Mouse (Mus musculus) intestine, embryonic 16.5 days (tissue): ENCODE data around the gene Mnat1. TPM values are rescaled to one million over a fixed set of nuclear protein-coding genes. Genes with fewer than 3 reads are reported as not detected.

Experiments
- ATAC-seq: fragments of 200-750 bp; cut with Nextera tagmentation; 2 replicates; pipeline ENCODE4 v1.8.0; 2017; ENCODE audit warnings: moderate TSS enrichment, moderate library complexity
- H3K27ac ChIP-seq: fragments of 300-500 bp; sonication (generic); 2 replicates; pipeline ENCODE4 v1.5.1; 2014; ENCODE audit warnings: mild to moderate bottlenecking, low read length
- H3K27me3 ChIP-seq: fragments of 300-500 bp; sonication (generic); replicated peaks from 2 replicates; pipeline ENCODE4 v1.6.1; 2014; ENCODE audit warnings: low read length, control low read depth, mixed read lengths; ENCODE audit not compliant: control insufficient read depth, insufficient read depth
- H3K36me3 ChIP-seq: fragments of 300-500 bp; sonication (generic); 2 replicates; pipeline ENCODE4 v1.6.1; 2014; ENCODE audit warnings: low read length, control low read depth; ENCODE audit not compliant: control insufficient read depth, insufficient read depth
- H3K4me1 ChIP-seq: fragments of 300-500 bp; sonication (generic); 2 replicates; pipeline ENCODE4 v1.6.1; 2014; ENCODE audit warnings: low read length, control low read depth, mixed read lengths; ENCODE audit not compliant: control insufficient read depth, insufficient read depth
- H3K4me2 ChIP-seq: fragments of 300-500 bp; sonication (generic); 2 replicates; pipeline ENCODE4 v1.6.1; 2014; ENCODE audit warnings: low read depth, low read length, control low read depth
- H3K4me3 ChIP-seq: fragments of 300-500 bp; sonication (generic); 2 replicates; pipeline ENCODE4 v1.5.1; 2014; ENCODE audit warnings: mild to moderate bottlenecking, low read length
- H3K9ac ChIP-seq: fragments of 300-500 bp; sonication (generic); 2 replicates; pipeline ENCODE4 v1.6.1; 2014; ENCODE audit warnings: low read depth, low read length
- H3K9me3 ChIP-seq: fragments of 300-500 bp; sonication (generic); 2 replicates; pipeline ENCODE4 v1.6.1; 2016; ENCODE audit warnings: low read length, control low read depth; ENCODE audit not compliant: control insufficient read depth
- WGBS: fragments of 180-500 bp; shearing (Covaris S2); extraction: QIAGEN DNeasy Blood & Tissue Kit; methylation state at CpG from one replicate; pipeline ENCODE4 v1.1.7; 2014; 5-methylcytosine and 5-hydroxymethylcytosine counted together
- polyA plus RNA-seq: library from polyadenylated mRNA; unstranded; fragments of >200 nt; fragmentation: Nextera tagmentation; extraction: Ambion mirVana; gene quantifications from 2 replicates; pipeline ENCODE4 v1.2.1, GENCODE M21; 2015

Gene Mnat1
- polyA plus RNA-seq, 1 experiment from 2014 or later: 21.1 TPM

GRCm38 (mm10) chr12:73198451-73198850 is 74.9 kb downstream of the Mnat1 start:
- ATAC-seq: no peak
- Histone ChIP-seq H3K36me3 (no peaks in the 10 kb centered on the region), H3K27ac (no peak overlapping the region), H3K4me1 (no peaks in the 10 kb centered on the region), H3K4me3 (no peak overlapping the region), H3K4me2 (no peak overlapping the region), H3K9ac (no peak overlapping the region), H3K27me3 (no peaks in the 10 kb centered on the region), H3K9me3 (no peaks in the 10 kb centered on the region)
- WGBS: 89% methylated on average over 1 of the region's 1 CpGs

- no peak for ATAC-seq
- no peak overlapping the region for H3K27ac ChIP-seq
- no peak overlapping the region for H3K4me2 ChIP-seq
- H3K27me3 ChIP-seq: no peaks in the 10 kb centered on the region
- 51% methylated on average over 7 of the region's 7 CpGs for WGBS
- H3K4me3 ChIP-seq: no peak overlapping the region
- no peaks in the 10 kb centered on the region for H3K9me3 ChIP-seq
- H3K4me1 ChIP-seq: no peaks in the 10 kb centered on the region
- no peak overlapping the region for H3K9ac ChIP-seq
- H3K36me3 ChIP-seq: no peaks in the 10 kb centered on the region
Measured at GRCm38 (mm10) chr12:73199375-73199774, 75.9 kb downstream of the Mnat1 start.

- H3K9ac ChIP-seq: no peak overlapping the region
- 55% methylated on average over 3 of the region's 3 CpGs for WGBS
- H3K36me3 ChIP-seq: no peaks in the 10 kb centered on the region
- no peaks in the 10 kb centered on the region for H3K4me1 ChIP-seq
- no peak overlapping the region for H3K4me3 ChIP-seq
- no peak overlapping the region for H3K27ac ChIP-seq
- no peak overlapping the region for H3K4me2 ChIP-seq
- no peaks in the 10 kb centered on the region for H3K27me3 ChIP-seq
- no peaks in the 10 kb centered on the region for H3K9me3 ChIP-seq
- ATAC-seq: no peak
Measured at GRCm38 (mm10) chr12:73201587-73201986, 78.1 kb downstream of the Mnat1 start.

DNA sequence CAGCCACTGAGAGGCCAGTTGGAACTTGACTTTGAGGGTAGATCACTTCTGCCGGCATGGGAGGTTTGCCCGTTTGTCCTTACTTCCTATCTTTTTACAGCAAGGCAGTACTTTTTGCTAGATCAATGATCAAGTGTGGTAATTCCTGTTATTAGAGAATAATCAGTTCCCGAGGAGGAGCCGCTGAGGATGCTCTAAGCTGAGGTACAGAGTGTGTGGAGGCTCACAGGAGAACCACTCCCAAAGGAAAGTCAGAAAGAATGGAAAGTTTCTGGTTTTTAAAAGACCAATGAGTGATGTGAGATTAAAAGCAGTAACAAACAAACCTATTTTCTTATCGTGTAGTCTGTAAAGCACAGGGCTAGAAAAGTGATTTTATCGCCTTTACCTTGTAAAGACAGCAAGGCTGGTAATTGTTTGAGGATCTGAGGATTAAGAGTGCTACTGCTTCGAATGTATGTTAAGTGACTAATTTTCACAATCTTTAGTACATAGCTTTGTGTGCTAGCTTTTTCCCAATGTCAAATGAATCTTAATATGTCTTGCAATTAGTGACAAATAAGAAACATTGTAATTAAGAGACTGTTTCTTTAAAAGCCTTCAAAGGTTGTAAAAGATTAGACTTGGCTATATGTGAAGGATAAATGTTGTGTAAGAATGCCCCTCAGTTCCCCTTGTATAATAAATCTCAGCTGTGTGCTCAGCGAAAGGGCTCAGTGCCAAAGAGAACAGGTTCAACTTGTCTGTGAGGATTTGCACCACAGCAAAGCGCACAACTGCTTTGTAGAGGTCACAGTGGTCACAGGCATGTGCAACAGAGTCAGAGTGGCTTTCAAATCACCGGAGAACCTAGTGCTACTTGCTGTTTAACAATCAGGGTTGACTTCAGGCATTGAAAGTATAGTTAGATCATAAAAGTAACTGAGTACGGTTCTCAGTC is 82.5 kb downstream of the Mnat1 start:
- Histone ChIP-seq H3K27ac (no peak overlapping the region), H3K4me3 (no peak overlapping the region), H3K4me1 (no peaks in the 10 kb centered on the region), H3K9ac (no peak overlapping the region), H3K27me3 (no peaks in the 10 kb centered on the region), H3K4me2 (no peak overlapping the region; the same call in 1 of the 2 replicates), H3K9me3 (no peaks in the 10 kb centered on the region), H3K36me3 (no peaks in the 10 kb centered on the region)
- WGBS: 55% methylated on average over 11 of the region's 11 CpGs
- ATAC-seq: peak; percentile 91

DNA sequence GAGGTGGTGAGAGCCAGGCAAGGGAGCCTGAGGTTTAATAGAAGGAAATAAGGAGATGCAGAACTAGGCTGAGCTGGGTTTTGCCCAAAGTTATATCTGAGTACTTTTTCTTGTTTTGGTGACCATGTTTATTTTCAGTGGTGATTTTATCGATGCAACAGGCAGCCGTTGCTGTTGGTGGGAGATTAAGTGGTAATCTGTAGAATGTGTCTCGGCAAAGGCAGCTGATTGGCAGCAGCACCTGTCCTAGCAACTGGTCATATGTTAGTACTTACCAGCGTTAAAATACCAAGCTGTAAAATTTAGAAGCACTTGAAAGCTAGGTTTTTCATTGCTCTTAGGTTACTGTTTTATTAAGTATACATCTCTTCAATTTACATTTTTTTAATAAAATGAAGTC is 83.5 kb downstream of the Mnat1 start:
- H3K27me3 ChIP-seq: no peaks in the 10 kb centered on the region
- no peak overlapping the region for H3K9ac ChIP-seq
- H3K4me3 ChIP-seq: no peak overlapping the region
- H3K36me3 ChIP-seq: no peaks in the 10 kb centered on the region
- H3K27ac ChIP-seq: no peak overlapping the region
- 73% methylated on average over 4 of the region's 4 CpGs for WGBS
- ATAC-seq: no peak
- H3K9me3 ChIP-seq: no peaks in the 10 kb centered on the region
- H3K4me1 ChIP-seq: no peaks in the 10 kb centered on the region
- no peak overlapping the region for H3K4me2 ChIP-seq

DNA sequence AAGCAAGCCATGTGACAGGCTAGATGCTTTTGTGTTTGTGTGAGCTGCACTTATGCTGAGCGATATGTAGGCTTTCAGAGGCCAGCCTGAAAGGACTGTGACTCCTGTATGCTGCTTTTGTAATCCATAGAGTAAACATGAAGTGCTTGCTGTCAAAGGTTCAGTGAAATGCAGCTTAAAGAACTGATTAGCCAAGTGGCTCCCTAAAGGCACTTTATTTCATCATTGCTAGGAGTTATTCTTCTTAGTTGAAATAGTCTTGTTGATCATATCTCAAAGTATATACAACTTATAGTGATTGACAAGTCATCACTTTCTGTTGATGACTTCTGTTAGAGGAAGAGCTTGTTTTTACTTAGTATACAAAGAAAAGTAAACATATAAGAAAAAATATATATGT is 83.9 kb downstream of the Mnat1 start:
- Histone ChIP-seq H3K27ac (no peak overlapping the region), H3K9me3 (no peaks in the 10 kb centered on the region), H3K36me3 (no peaks in the 10 kb centered on the region), H3K4me3 (no peak overlapping the region), H3K4me1 (no peaks in the 10 kb centered on the region), H3K27me3 (no peaks in the 10 kb centered on the region), H3K9ac (no peak overlapping the region), H3K4me2 (no peak overlapping the region)
- no peak for ATAC-seq
- 79% methylated on average over 1 of the region's 1 CpGs for WGBS

GRCm38 (mm10) chr12:73208518-73208917 is 85.0 kb downstream of the Mnat1 start:
- 88% methylated on average over 4 of the region's 4 CpGs for WGBS
- no peaks in the 10 kb centered on the region for H3K9me3 ChIP-seq
- H3K4me3 ChIP-seq: no peak overlapping the region
- H3K36me3 ChIP-seq: no peaks in the 10 kb centered on the region
- no peaks in the 10 kb centered on the region for H3K4me1 ChIP-seq
- H3K27ac ChIP-seq: no peak overlapping the region
- no peaks in the 10 kb centered on the region for H3K27me3 ChIP-seq
- H3K9ac ChIP-seq: no peak overlapping the region
- H3K4me2 ChIP-seq: no peak overlapping the region
- ATAC-seq: no peak

DNA sequence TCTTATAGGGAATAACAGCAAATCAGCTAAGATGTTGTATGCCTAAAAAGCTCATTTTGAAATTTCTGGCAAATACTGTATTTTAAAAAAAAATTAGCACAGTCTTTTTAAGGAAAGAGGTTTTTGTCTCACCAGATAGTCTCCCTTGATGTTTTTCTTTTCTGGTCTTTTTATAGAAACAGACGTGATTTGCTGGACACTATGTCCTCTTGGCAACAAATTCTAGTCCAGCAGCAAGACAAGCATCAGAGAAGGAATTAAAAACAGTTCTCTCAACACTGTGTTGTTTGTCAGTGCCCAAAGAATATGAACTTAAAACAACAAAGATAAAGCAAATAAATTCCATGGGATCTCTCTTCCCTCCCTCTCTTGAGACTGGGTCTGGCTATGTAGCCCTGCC is 85.6 kb downstream of the Mnat1 start:
- Histone ChIP-seq H3K9me3 (no peaks in the 10 kb centered on the region), H3K4me2 (no peak overlapping the region), H3K27me3 (no peaks in the 10 kb centered on the region), H3K4me3 (no peak overlapping the region), H3K9ac (no peak overlapping the region), H3K27ac (no peak overlapping the region), H3K36me3 (no peaks in the 10 kb centered on the region), H3K4me1 (no peaks in the 10 kb centered on the region)
- WGBS: 53% methylated on average over 1 of the region's 1 CpGs
- no peak for ATAC-seq

DNA sequence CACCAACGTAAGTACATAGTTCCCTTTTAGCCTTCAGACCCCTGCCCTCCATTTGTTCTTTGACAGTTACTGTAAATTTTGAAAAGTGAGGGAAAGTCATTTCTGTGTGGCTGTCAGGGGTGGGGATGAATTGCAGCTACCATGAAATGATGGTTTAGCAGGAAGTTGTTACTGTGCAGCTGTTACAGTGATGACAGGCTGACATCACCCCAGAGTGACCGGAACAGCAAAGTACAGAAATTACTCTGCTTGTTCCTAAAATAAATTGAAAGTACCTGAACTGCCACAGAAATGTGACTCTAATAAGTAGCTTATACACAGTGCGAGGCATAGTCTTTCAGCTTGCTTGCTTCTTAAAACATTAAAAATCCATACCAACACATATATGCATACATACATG is 86.9 kb downstream of the Mnat1 start:
- Histone ChIP-seq H3K27ac (no peak overlapping the region), H3K36me3 (no peaks in the 10 kb centered on the region), H3K4me1 (no peaks in the 10 kb centered on the region), H3K9ac (no peak overlapping the region), H3K27me3 (no peaks in the 10 kb centered on the region), H3K9me3 (no peaks in the 10 kb centered on the region), H3K4me3 (no peak overlapping the region), H3K4me2 (no peak overlapping the region)
- ATAC-seq: no peak
- 75% methylated on average over 3 of the region's 3 CpGs for WGBS

GRCm38 (mm10) chr12:73215773-73216172 is 92.3 kb downstream of the Mnat1 start:
- Histone ChIP-seq H3K9me3 (no peaks in the 10 kb centered on the region), H3K27ac (no peak overlapping the region), H3K4me2 (no peak overlapping the region), H3K27me3 (no peaks in the 10 kb centered on the region), H3K36me3 (no peaks in the 10 kb centered on the region), H3K4me3 (no peak overlapping the region), H3K9ac (no peak overlapping the region), H3K4me1 (no peaks in the 10 kb centered on the region)
- 91% methylated on average over 5 of the region's 5 CpGs for WGBS
- ATAC-seq: no peak
